Mouse (Mus musculus) MEL (cell line): ENCODE data around the gene Iqcf1. TPM values are rescaled to one million over a fixed set of nuclear protein-coding genes. Genes with fewer than 3 reads are reported as not detected.
A peak's percentile ranks its signal among the peaks of the same experiment; 100 is the strongest.

Source experiments
- DNase-seq: peaks from one replicate; pipeline ENCODE4 v3.0.0; 2011; ENCODE audit warnings: low read depth, low spot score
- H3K27ac ChIP-seq: 2 replicates; pipeline ENCODE4 v1.5.1; 2012; ENCODE audit warnings: low read depth, mild to moderate bottlenecking, control low read depth, low read length, moderate library complexity; ENCODE audit not compliant: control insufficient read depth
- H3K27me3 ChIP-seq, 2 experiments: fragments of 150-350 bp in 1 of 2; sonication (generic) in 1 of 2; 2 replicates each; pipeline ENCODE4 v1.6.1; 2012; ENCODE audit warnings: low read length in 2 of 2, mild to moderate bottlenecking in 2 of 2, improper control_type of control experiment in 1 of 2, moderate library complexity in 1 of 2; ENCODE audit not compliant: insufficient read depth in 2 of 2, control insufficient read depth in 1 of 2
- H3K36me3 ChIP-seq, 2 experiments: 2 replicates each; pipeline ENCODE4 v1.6.1; 2012 to 2014; ENCODE audit warnings: low read length in 2 of 2, improper control_type of control experiment in 1 of 2, inconsistent platforms in 1 of 2, mild to moderate bottlenecking in 1 of 2; ENCODE audit not compliant: insufficient read depth in 2 of 2, control insufficient read depth in 1 of 2
- H3K4me1 ChIP-seq, 2 experiments: fragments of 150-350 bp in 1 of 2; sonication (generic) in 1 of 2; 2 replicates each; pipeline ENCODE4 v1.6.1; 2012; ENCODE audit warnings: low read length in 2 of 2, improper control_type of control experiment in 1 of 2, mild to moderate bottlenecking in 1 of 2; ENCODE audit not compliant: insufficient read depth in 2 of 2, control insufficient read depth in 1 of 2
- H3K4me3 ChIP-seq, 2 experiments: fragments of 150-350 bp in 1 of 2; sonication (generic) in 1 of 2; 2 replicates each; pipeline ENCODE4 v1.5.1; 2012; ENCODE audit warnings: low read depth in 2 of 2, low read length in 2 of 2, mild to moderate bottlenecking in 2 of 2, moderate library complexity in 2 of 2, control low read depth in 1 of 2, improper control_type of control experiment in 1 of 2; ENCODE audit not compliant: control insufficient read depth in 1 of 2, insufficient read depth in 1 of 2
- H3K79me2 ChIP-seq: 2 replicates; pipeline ENCODE4 v1.6.1; 2012; ENCODE audit warnings: mild to moderate bottlenecking, low read length, moderate library complexity; ENCODE audit not compliant: control insufficient read depth, poor library complexity, insufficient read depth
- H3K9ac ChIP-seq: 2 replicates; pipeline ENCODE4 v1.6.1; 2012; ENCODE audit warnings: low read depth, mild to moderate bottlenecking, control low read depth, low read length, moderate library complexity; ENCODE audit not compliant: control insufficient read depth, poor library complexity, severe bottlenecking
- H3K9me3 ChIP-seq: fragments of 150-350 bp; sonication (generic); replicated peaks from 2 replicates; pipeline ENCODE4 v1.6.1; 2012; ENCODE audit warnings: mild to moderate bottlenecking, low read length, improper control_type of control experiment, moderate library complexity; ENCODE audit not compliant: insufficient read depth
- BHLHE40 ChIP-seq: IDR thresholded peaks from 2 replicates; pipeline ENCODE4 v1.6.1; 2012; ENCODE audit warnings: low read depth, mild to moderate bottlenecking, inconsistent platforms, low read length, improper control_type of control experiment, borderline replicate concordance
- CHD1 ChIP-seq: IDR thresholded peaks from 2 replicates; pipeline ENCODE4 v1.6.1; 2012; ENCODE audit warnings: low read depth, mild to moderate bottlenecking, inconsistent platforms, low read length, improper control_type of control experiment
- CHD2 ChIP-seq: IDR thresholded peaks from 2 replicates; pipeline ENCODE4 v1.6.1; 2011; ENCODE audit warnings: low read length, improper control_type of control experiment
- ETS1 ChIP-seq: IDR thresholded peaks from 2 replicates; pipeline ENCODE4 v1.6.1; 2012; ENCODE audit warnings: low read depth, mild to moderate bottlenecking, inconsistent platforms, low read length, improper control_type of control experiment, moderate library complexity
- GATA1 ChIP-seq: IDR thresholded peaks from 2 replicates; pipeline ENCODE4 v1.6.1; 2011; ENCODE audit warnings: low read depth, low read length, improper control_type of control experiment
- JUND ChIP-seq: IDR thresholded peaks from 2 replicates; pipeline ENCODE4 v1.6.1; 2011; ENCODE audit warnings: low read depth, mild to moderate bottlenecking, improper control_type of control experiment, low read length
- KAT2A ChIP-seq: conservative IDR thresholded peaks from 2 replicates; pipeline ENCODE4 v1.6.1; 2012; ENCODE audit warnings: low read depth, low read length, improper control_type of control experiment, inconsistent platforms
- MAX ChIP-seq: IDR thresholded peaks from 2 replicates; pipeline ENCODE4 v1.6.1; 2011; ENCODE audit warnings: low read length, improper control_type of control experiment
- MAZ ChIP-seq: IDR thresholded peaks from 2 replicates; pipeline ENCODE4 v1.6.1; 2012; ENCODE audit warnings: low read depth, mild to moderate bottlenecking, inconsistent platforms, low read length, improper control_type of control experiment
- MXI1 ChIP-seq: IDR thresholded peaks from 2 replicates; pipeline ENCODE4 v1.6.1; 2011; ENCODE audit warnings: mild to moderate bottlenecking, low read depth, low read length, improper control_type of control experiment
- MYC ChIP-seq: IDR thresholded peaks from 2 replicates; pipeline ENCODE4 v1.6.1; 2011; ENCODE audit warnings: low read depth, mild to moderate bottlenecking, low read length, improper control_type of control experiment, moderate library complexity
- NELFE ChIP-seq: IDR thresholded peaks from 2 replicates; pipeline ENCODE4 v1.6.1; 2011; ENCODE audit warnings: low read depth, low read length, improper control_type of control experiment
- NRF1 ChIP-seq: IDR thresholded peaks from 2 replicates; pipeline ENCODE4 v1.6.1; 2014; ENCODE audit warnings: low read depth, mild to moderate bottlenecking, inconsistent platforms, low read length, improper control_type of control experiment, moderate library complexity; ENCODE audit not compliant: poor library complexity, insufficient read depth, severe bottlenecking
- POLR2A ChIP-seq, 2 experiments: IDR thresholded peaks; 2 replicates each; pipeline ENCODE4 v1.6.1; 2011 to 2012; ENCODE audit warnings: low read length in 2 of 2, mild to moderate bottlenecking in 2 of 2, control low read depth in 1 of 2, improper control_type of control experiment in 1 of 2, low read depth in 1 of 2, moderate library complexity in 1 of 2; ENCODE audit not compliant: control insufficient read depth in 1 of 2, insufficient read depth in 1 of 2, poor library complexity in 1 of 2
- POLR2AphosphoS2 ChIP-seq: IDR thresholded peaks from 2 replicates; pipeline ENCODE4 v1.6.1; 2011; ENCODE audit warnings: low read length, improper control_type of control experiment
- RAD21 ChIP-seq: IDR thresholded peaks from 2 replicates; pipeline ENCODE4 v1.6.1; 2011; ENCODE audit warnings: mild to moderate bottlenecking, low read depth, low read length, improper control_type of control experiment
- RCOR1 ChIP-seq: IDR thresholded peaks from 2 replicates; pipeline ENCODE4 v1.6.1; 2012; ENCODE audit warnings: low read depth, mild to moderate bottlenecking, inconsistent platforms, low read length, improper control_type of control experiment
- SIN3A ChIP-seq: IDR thresholded peaks from 2 replicates; pipeline ENCODE4 v1.6.1; 2012; ENCODE audit warnings: low read length, improper control_type of control experiment, inconsistent platforms
- SMC3 ChIP-seq: IDR thresholded peaks from 2 replicates; pipeline ENCODE4 v1.6.1; 2011; ENCODE audit warnings: low read depth, low read length, improper control_type of control experiment
- TAL1 ChIP-seq: IDR thresholded peaks from 2 replicates; pipeline ENCODE4 v1.6.1; 2012; ENCODE audit warnings: mild to moderate bottlenecking, inconsistent platforms, low read length, moderate library complexity, mixed read lengths
- USF1 ChIP-seq: IDR thresholded peaks from 2 replicates; pipeline ENCODE4 v1.6.1; 2014; ENCODE audit warnings: low read depth, mild to moderate bottlenecking, inconsistent platforms, low read length, improper control_type of control experiment, moderate library complexity
- USF2 ChIP-seq, 2 experiments: IDR thresholded peaks; 2 replicates each; pipeline ENCODE4 v1.6.1; 2011 to 2012; ENCODE audit warnings: improper control_type of control experiment in 2 of 2, low read length in 2 of 2, borderline replicate concordance in 1 of 2, inconsistent platforms in 1 of 2, low read depth in 1 of 2, mild to moderate bottlenecking in 1 of 2; ENCODE audit not compliant: insufficient read depth in 1 of 2
- ZC3H11A ChIP-seq: IDR thresholded peaks from 2 replicates; pipeline ENCODE4 v1.6.1; 2012; ENCODE audit warnings: low read depth, mild to moderate bottlenecking, inconsistent platforms, low read length, improper control_type of control experiment
- ZNF384 ChIP-seq: IDR thresholded peaks from 2 replicates; pipeline ENCODE4 v1.6.1; 2012; ENCODE audit warnings: low read depth, mild to moderate bottlenecking, inconsistent platforms, low read length, improper control_type of control experiment
- polyA plus RNA-seq, 2 experiments: library from polyadenylated mRNA; stranded (reverse) in 1 of 2; unstranded in 1 of 2; fragments of >175 nt in 1 of 2; fragments of >200 nt in 1 of 2; gene quantifications; 2 replicates each; pipeline versions ENCODE4 v1.2.1 to v1.2.4; 2012; ENCODE audit warnings: low replicate concordance in 2 of 2, low read depth in 1 of 2; ENCODE audit not compliant: insufficient read length in 2 of 2, insufficient read depth in 1 of 2, missing spikeins in 1 of 2
- total RNA-seq: library from RNA; depleted of rRNA; stranded (reverse); fragments of 300-350 nt; gene quantifications from 2 replicates; pipeline ENCODE4 v1.2.3, GENCODE M21; 2012

Iqcf1 gene
- total and polyA plus RNA-seq, 3 experiments, result 0.52 TPM; not detected in 2

DNA sequence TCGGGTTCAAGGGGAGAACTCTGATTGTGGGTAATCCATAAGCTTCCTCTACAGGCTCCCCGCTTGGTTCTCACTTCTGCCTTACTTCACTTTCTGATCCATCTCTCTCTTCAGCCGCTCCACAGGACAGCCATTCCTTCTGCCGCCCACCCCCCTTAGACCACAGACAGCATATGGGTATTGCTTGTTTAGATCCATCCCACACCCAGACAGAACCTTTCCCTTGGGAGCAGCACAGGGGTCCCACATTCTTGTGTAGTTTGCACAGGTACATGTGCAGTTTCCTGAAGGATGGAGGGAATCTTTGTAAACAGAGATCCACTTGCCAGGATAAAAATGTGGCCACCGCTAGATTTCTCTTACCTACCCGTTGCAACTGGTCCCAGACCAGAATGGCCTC is 47.4 kb upstream of the Iqcf1 start:
- Histone ChIP-seq H3K4me3 (no peak overlapping the region), H3K27me3 (no peaks in the 10 kb centered on the region), H3K9me3 (no peaks in the 10 kb centered on the region), H3K4me1 (peaks cover 0 to 6% of the 10 kb centered on the region in 2 experiments; a peak in 2 of 4 replicates), H3K79me2 (peaks cover 3% of the 10 kb centered on the region; the same call in 1 of the 2 replicates), H3K36me3 (peaks cover 0 to 2% of the 10 kb centered on the region in 2 experiments; a peak in 2 of 4 replicates), H3K9ac (no peak overlapping the region), H3K27ac (no peak overlapping the region)
- TF ChIP-seq RCOR1 (0 out of 2 replicates have a peak, but pooled peaks have one; percentile 34), JUND (no peak)
- TF ChIP-seq, all 39 proteins: peak for 1
- no peak for DNase-seq

GRCm38 (mm10) chr9:106452821-106453220 is 46.9 kb upstream of the Iqcf1 start:
- Histone ChIP-seq H3K9me3 (no peaks in the 10 kb centered on the region), H3K79me2 (peaks cover 3% of the 10 kb centered on the region; the same call in 1 of the 2 replicates), H3K4me3 (peak overlapping the region; percentile 66 to 95), H3K36me3 (peaks cover 0 to 2% of the 10 kb centered on the region in 2 experiments; a peak in 2 of 4 replicates), H3K9ac (peak overlapping the region; percentile 65), H3K4me1 (peaks cover 0 to 4% of the 10 kb centered on the region in 2 experiments; a peak in 2 of 4 replicates), H3K27ac (no peak overlapping the region), H3K27me3 (no peaks in the 10 kb centered on the region)
- TF ChIP-seq CHD2, result peak; percentile 9; the same call in 1 of the 2 replicates
- no peak for TF ChIP-seq GATA1
- no peak for DNase-seq

GRCm38 (mm10) chr9:106453271-106454070 is 46.3 kb upstream of the Iqcf1 start, which contains the start of gene Pcbp4:
Pcbp4 (plus strand) TSS chr9:106453291.
- Histone ChIP-seq H3K27me3 (no peaks in the 10 kb centered on the region), H3K27ac (no peak within 1 kb of the TSS)
- peak; percentile 55 for DNase-seq
- TF ChIP-seq ETS1, result no peak
- no peak for TF ChIP-seq TAL1
- TF ChIP-seq MXI1, result no peak
- TF ChIP-seq MAX, result no peak
- TF ChIP-seq BHLHE40, result no peak
- TF ChIP-seq MAZ, result no peak
- TF ChIP-seq POLR2A (IDR thresholded peaks at IDR 0.05; ENCODE audit: control insufficient read depth in 1 of 2, insufficient read depth in 1 of 2, low read depth in 1 of 2, low read length in 2 of 2, poor library complexity in 1 of 2), result peak in 1 of 2 experiments; percentile 51; a peak in 2 of 4 replicates
- TF ChIP-seq MYC, result no peak
- TF ChIP-seq SIN3A, result 0 out of 2 replicates have a peak, but pooled peaks have one; percentile 36
- TF ChIP-seq ZNF384, result no peak
- no peak for TF ChIP-seq RAD21
- no peak for TF ChIP-seq KAT2A
- TF ChIP-seq CHD2, result no peak
- TF ChIP-seq RCOR1, result no peak
- TF ChIP-seq JUND, result no peak
- no peak for TF ChIP-seq CHD1
- no peak for TF ChIP-seq USF2 (IDR thresholded peaks at IDR 0.05; ENCODE audit: borderline replicate concordance in 1 of 2, insufficient read depth in 1 of 2, low read depth in 1 of 2, low read length in 2 of 2)
- TF ChIP-seq ZC3H11A, result no peak
- TF ChIP-seq USF1, result no peak
- peak; percentile 18; the same call in 1 of the 2 replicates for TF ChIP-seq NELFE
- no peak for TF ChIP-seq GATA1
- no peak for TF ChIP-seq NRF1
- TF ChIP-seq POLR2AphosphoS2, result no peak
- no peak for TF ChIP-seq SMC3

More at GRCm38 (mm10) chr9:106453271-106454070, 46.3 kb upstream of the Iqcf1 start, which contains the start of gene Pcbp4:
- Histone ChIP-seq H3K79me2 (peaks cover 3% of the 10 kb centered on the region; the same call in 1 of the 2 replicates), H3K4me3 (peak within 1 kb of the TSS; percentile 66 to 95), H3K36me3 (peaks cover 0 to 2% of the 10 kb centered on the region in 2 experiments; a peak in 2 of 4 replicates), H3K9me3 (no peaks in the 10 kb centered on the region), H3K4me1 (peaks cover 0 to 3% of the 10 kb centered on the region in 2 experiments; a peak in 2 of 4 replicates), H3K9ac (peak within 1 kb of the TSS; percentile 75)
